In genomic region chr10:125725077-125725680, GRCm38 (mm10) we compare ENCODE assay signal across 8 mouse cellular contexts.
A peak's percentile ranks its signal among the peaks of the same experiment; 100 is the strongest.
DNase-seq lines count a peak whose midpoint lies in the region; ATAC-seq and TF ChIP-seq lines count a peak whose summit lies in the region.

No protein-coding gene starts in this region.

- no peaks in the 10 kb centered on the region for H3K27me3 ChIP-seq in embryonic facial prominence, embryonic 14.5 days (replicated peaks; ENCODE audit: control insufficient read depth, insufficient read depth, low read length)
- no peaks in the 10 kb centered on the region for H3K27me3 ChIP-seq in heart, embryonic 11.5 days (ENCODE audit: control insufficient read depth, insufficient read depth, low read length)
- H3K27me3 ChIP-seq in kidney, postnatal 0 days (ENCODE audit: insufficient read depth, low read length): no peaks in the 10 kb centered on the region
- no peaks in the 10 kb centered on the region for H3K27me3 ChIP-seq in limb, embryonic 13.5 days
- H3K27me3 ChIP-seq in midbrain, embryonic 16.5 days (ENCODE audit: control insufficient read depth, insufficient read depth, low read depth, low read length): no peaks in the 10 kb centered on the region
- no peaks in the 10 kb centered on the region for H3K27me3 ChIP-seq in stomach, embryonic 14.5 days (ENCODE audit: control insufficient read depth, insufficient read depth, low read length)

- 0 out of 2 replicates have a peak, but pooled peaks cover 3% of the 10 kb centered on the region for H3K4me1 ChIP-seq in embryonic facial prominence, embryonic 14.5 days (ENCODE audit: control insufficient read depth, insufficient read depth, low read length)
- no peaks in the 10 kb centered on the region for H3K4me1 ChIP-seq in heart, embryonic 11.5 days (ENCODE audit: control insufficient read depth, insufficient read depth, low read length)
- no peaks in the 10 kb centered on the region for H3K4me1 ChIP-seq in kidney, postnatal 0 days (replicated peaks; ENCODE audit: insufficient read depth, low read length)
- H3K4me1 ChIP-seq in limb, embryonic 13.5 days: peaks cover 5% of the 10 kb centered on the region; the same call in 1 of the 2 replicates
- H3K4me1 ChIP-seq in midbrain, embryonic 16.5 days (ENCODE audit: control insufficient read depth, insufficient read depth, low read length): peaks cover 2% of the 10 kb centered on the region; the same call in 1 of the 2 replicates
- H3K4me1 ChIP-seq in stomach, embryonic 14.5 days (ENCODE audit: control insufficient read depth, insufficient read depth, low read length): no peaks in the 10 kb centered on the region

- ATAC-seq in embryonic facial prominence, embryonic 14.5 days (ENCODE audit: low read depth): peak; percentile 89
- peak; percentile 65; the same call in 1 of the 2 replicates for ATAC-seq in heart, embryonic 11.5 days (replicated peaks; ENCODE audit: insufficient number of reproducible peaks, low FRiP score, low TSS enrichment)
- peak; percentile 86 for ATAC-seq in kidney, postnatal 0 days (replicated peaks; ENCODE audit: low FRiP score, low read depth)
- ATAC-seq in limb, embryonic 13.5 days (ENCODE audit: low FRiP score, low read depth): peak; percentile 81; the same call in 1 of the 2 replicates
- no peak for ATAC-seq in midbrain, embryonic 16.5 days
- ATAC-seq in stomach, embryonic 14.5 days (ENCODE audit: insufficient number of reproducible peaks, insufficient read depth, low FRiP score, low read depth): peak; percentile 90

- H3K4me2 ChIP-seq in embryonic facial prominence, embryonic 14.5 days (ENCODE audit: low read depth, low read length): peak overlapping the region; percentile 29; the same call in 1 of the 2 replicates
- H3K4me2 ChIP-seq in heart, embryonic 11.5 days: no peak overlapping the region
- peak overlapping the region; percentile 19; the same call in 1 of the 2 replicates for H3K4me2 ChIP-seq in kidney, postnatal 0 days (ENCODE audit: low read length)
- H3K4me2 ChIP-seq in limb, embryonic 13.5 days (replicated peaks): peak overlapping the region; percentile 34
- H3K4me2 ChIP-seq in midbrain, embryonic 16.5 days (ENCODE audit: low read length): peak overlapping the region; percentile 26; the same call in 1 of the 2 replicates
- H3K4me2 ChIP-seq in stomach, embryonic 14.5 days (replicated peaks; ENCODE audit: low read depth, low read length): no peak overlapping the region

- peak; percentile 88 for TF ChIP-seq CTCF in kidney, postnatal 0 days (IDR thresholded peaks at IDR 0.05; ENCODE audit: low read depth)

- DNase-seq in urinary bladder, adult 18-20 months (ENCODE audit: low spot score in 2 of 2): peak; percentile 22 to 27
- no peak for DNase-seq in urinary bladder, adult 2 months (ENCODE audit: low spot score)
- DNase-seq in embryonic facial prominence, embryonic 14.5 days (ENCODE audit: low spot score): peak; percentile 92
- DNase-seq in kidney, postnatal 0 days (ENCODE audit: low spot score): peak; percentile 89

- H3K4me3 ChIP-seq in embryonic facial prominence, embryonic 14.5 days (ENCODE audit: low read depth, low read length): no peak overlapping the region
- H3K4me3 ChIP-seq in heart, embryonic 11.5 days (ENCODE audit: low read depth, low read length): no peak overlapping the region
- no peak overlapping the region for H3K4me3 ChIP-seq in kidney, postnatal 0 days (replicated peaks; ENCODE audit: low read depth, low read length)
- H3K4me3 ChIP-seq in limb, embryonic 13.5 days: no peak overlapping the region
- no peak overlapping the region for H3K4me3 ChIP-seq in midbrain, embryonic 16.5 days (ENCODE audit: low read depth, low read length)
- no peak overlapping the region for H3K4me3 ChIP-seq in stomach, embryonic 14.5 days (ENCODE audit: low read depth, low read length)

- 0 out of 2 replicates have a peak overlapping the region, but pooled peaks have one; percentile 22 for H3K27ac ChIP-seq in embryonic facial prominence, embryonic 14.5 days (replicated peaks; ENCODE audit: low read depth, low read length)
- H3K27ac ChIP-seq in heart, embryonic 11.5 days (ENCODE audit: low read depth, low read length): no peak overlapping the region
- no peak overlapping the region for H3K27ac ChIP-seq in kidney, postnatal 0 days
- no peak overlapping the region for H3K27ac ChIP-seq in limb, embryonic 13.5 days
- H3K27ac ChIP-seq in midbrain, embryonic 16.5 days (ENCODE audit: low read length): no peak overlapping the region
- H3K27ac ChIP-seq in stomach, embryonic 14.5 days (ENCODE audit: low read length): peak overlapping the region; percentile 78; the same call in 1 of the 2 replicates

- WGBS in embryonic facial prominence, embryonic 14.5 days: 30% methylated on average over 18 of the region's 18 CpGs
- 30% methylated on average over 18 of the region's 18 CpGs for WGBS in heart, embryonic 11.5 days (ENCODE audit: insufficient replicate concordance)
- 33% methylated on average over 18 of the region's 18 CpGs for WGBS in kidney, postnatal 0 days
- WGBS in limb, embryonic 13.5 days: 29% methylated on average over 18 of the region's 18 CpGs
- 33% methylated on average over 18 of the region's 18 CpGs for WGBS in midbrain, embryonic 16.5 days
- WGBS in stomach, embryonic 14.5 days: 23% methylated on average over 18 of the region's 18 CpGs

- H3K36me3 ChIP-seq in embryonic facial prominence, embryonic 14.5 days (ENCODE audit: control insufficient read depth, insufficient read depth, low read length): no peaks in the 10 kb centered on the region
- no peaks in the 10 kb centered on the region for H3K36me3 ChIP-seq in heart, embryonic 11.5 days (ENCODE audit: control insufficient read depth, insufficient read depth, low read length)
- H3K36me3 ChIP-seq in kidney, postnatal 0 days (ENCODE audit: insufficient read depth, low read length): no peaks in the 10 kb centered on the region
- no peaks in the 10 kb centered on the region for H3K36me3 ChIP-seq in limb, embryonic 13.5 days
- no peaks in the 10 kb centered on the region for H3K36me3 ChIP-seq in midbrain, embryonic 16.5 days (ENCODE audit: control insufficient read depth, insufficient read depth, low read length)
- H3K36me3 ChIP-seq in stomach, embryonic 14.5 days (ENCODE audit: control insufficient read depth, insufficient read depth, low read length): no peaks in the 10 kb centered on the region

- no peak overlapping the region for H3K9ac ChIP-seq in embryonic facial prominence, embryonic 14.5 days (ENCODE audit: low read depth, low read length)
- no peak overlapping the region for H3K9ac ChIP-seq in heart, embryonic 11.5 days (ENCODE audit: low read depth, low read length)
- no peak overlapping the region for H3K9ac ChIP-seq in kidney, postnatal 0 days (ENCODE audit: low read depth, low read length)
- no peak overlapping the region for H3K9ac ChIP-seq in limb, embryonic 13.5 days
- H3K9ac ChIP-seq in midbrain, embryonic 16.5 days (ENCODE audit: low read depth, low read length): no peak overlapping the region
- H3K9ac ChIP-seq in stomach, embryonic 14.5 days (replicated peaks; ENCODE audit: low read depth, low read length): no peak overlapping the region

- no peaks in the 10 kb centered on the region for H3K9me3 ChIP-seq in embryonic facial prominence, embryonic 14.5 days (ENCODE audit: control insufficient read depth, low read length)
- H3K9me3 ChIP-seq in heart, embryonic 11.5 days (replicated peaks; ENCODE audit: control insufficient read depth, low read length): no peaks in the 10 kb centered on the region
- no peaks in the 10 kb centered on the region for H3K9me3 ChIP-seq in kidney, postnatal 0 days (replicated peaks; ENCODE audit: low read length)
- no peaks in the 10 kb centered on the region for H3K9me3 ChIP-seq in limb, embryonic 13.5 days
- no peaks in the 10 kb centered on the region for H3K9me3 ChIP-seq in midbrain, embryonic 16.5 days (replicated peaks; ENCODE audit: control insufficient read depth, low read length, poor library complexity, severe bottlenecking)
- H3K9me3 ChIP-seq in stomach, embryonic 14.5 days (ENCODE audit: control insufficient read depth, low read depth, low read length): no peaks in the 10 kb centered on the region

Comparison
In these comparisons a context has a peak if more than half of its experiments do, and no peak if none do; other contexts are left out.
1. H3K27ac ChIP-seq: peak in embryonic facial prominence, embryonic 14.5 days (single experiment) and stomach, embryonic 14.5 days (single experiment); none in heart, embryonic 11.5 days (single experiment), kidney, postnatal 0 days (single experiment), limb, embryonic 13.5 days (single experiment) and midbrain, embryonic 16.5 days (single experiment).
2. H3K4me2 ChIP-seq: peak in embryonic facial prominence, embryonic 14.5 days (single experiment), kidney, postnatal 0 days (single experiment), limb, embryonic 13.5 days (single experiment) and midbrain, embryonic 16.5 days (single experiment); none in heart, embryonic 11.5 days (single experiment) and stomach, embryonic 14.5 days (single experiment).